Mouse (Mus musculus) limb, embryonic 11.5 days (tissue): ENCODE measurements around the gene Gjc2. TPM values are rescaled to one million over a fixed set of nuclear protein-coding genes. Genes with fewer than 3 reads are reported as not detected.
A peak's percentile ranks its signal among the peaks of the same experiment; 100 is the strongest.

ENCODE experiments used
- ATAC-seq: fragments of 200-750 bp; cut with Nextera tagmentation; 2 replicates; pipeline ENCODE4 v1.8.0; 2017; ENCODE audit warnings: low read depth; ENCODE audit not compliant: insufficient number of reproducible peaks, low FRiP score, low TSS enrichment
- DNase-seq: peaks from one replicate; pipeline ENCODE4 v3.0.0-alpha.2; 2015; ENCODE audit warnings: low spot score
- H3K27ac ChIP-seq: fragments of 300-500 bp; sonication (generic); replicated peaks from 2 replicates; pipeline ENCODE4 v1.5.1; 2014; ENCODE audit warnings: low read depth, mild to moderate bottlenecking, low read length
- H3K27me3 ChIP-seq: fragments of 300-500 bp; sonication (generic); 2 replicates; pipeline ENCODE4 v1.6.1; 2014; ENCODE audit warnings: mild to moderate bottlenecking, low read length, mixed read lengths; ENCODE audit not compliant: control insufficient read depth, insufficient read depth
- H3K36me3 ChIP-seq: fragments of 300-500 bp; sonication (generic); 2 replicates; pipeline ENCODE4 v1.6.1; 2014; ENCODE audit warnings: mild to moderate bottlenecking, low read length, moderate library complexity, mixed read lengths; ENCODE audit not compliant: control insufficient read depth, insufficient read depth
- H3K4me1 ChIP-seq: fragments of 300-500 bp; sonication (generic); 2 replicates; pipeline ENCODE4 v1.6.1; 2014; ENCODE audit warnings: low read length, mixed read lengths; ENCODE audit not compliant: control insufficient read depth, insufficient read depth
- H3K4me2 ChIP-seq: fragments of 300-500 bp; sonication (generic); 2 replicates; pipeline ENCODE4 v1.6.1; 2014; ENCODE audit warnings: low read depth, mild to moderate bottlenecking, moderate library complexity; ENCODE audit not compliant: severe bottlenecking
- H3K4me3 ChIP-seq: fragments of 300-500 bp; sonication (generic); 2 replicates; pipeline ENCODE4 v1.5.1; 2014; ENCODE audit warnings: low read depth, low read length
- H3K9ac ChIP-seq: fragments of 300-500 bp; sonication (generic); 2 replicates; pipeline ENCODE4 v1.6.1; 2014; ENCODE audit warnings: mild to moderate bottlenecking, low read length
- H3K9me3 ChIP-seq: fragments of 300-500 bp; sonication (generic); 2 replicates; pipeline ENCODE4 v1.6.1; 2016; ENCODE audit warnings: low read length; ENCODE audit not compliant: control insufficient read depth
- WGBS: fragments of 180-500 bp; shearing (Covaris S2); extraction: QIAGEN DNeasy Blood & Tissue Kit; methylation state at CpG from one replicate; pipeline ENCODE4 v1.1.7; 2014; 5-methylcytosine and 5-hydroxymethylcytosine counted together
- polyA plus RNA-seq: library from polyadenylated mRNA; unstranded; fragments of >200 nt; fragmentation: Nextera tagmentation; extraction: Ambion mirVana; gene quantifications from 2 replicates; pipeline ENCODE4 v1.2.1, GENCODE M21; 2014

The Gjc2 gene
- polyA plus RNA-seq, 1 experiment from 2014 or later: 0.15 TPM

DNA sequence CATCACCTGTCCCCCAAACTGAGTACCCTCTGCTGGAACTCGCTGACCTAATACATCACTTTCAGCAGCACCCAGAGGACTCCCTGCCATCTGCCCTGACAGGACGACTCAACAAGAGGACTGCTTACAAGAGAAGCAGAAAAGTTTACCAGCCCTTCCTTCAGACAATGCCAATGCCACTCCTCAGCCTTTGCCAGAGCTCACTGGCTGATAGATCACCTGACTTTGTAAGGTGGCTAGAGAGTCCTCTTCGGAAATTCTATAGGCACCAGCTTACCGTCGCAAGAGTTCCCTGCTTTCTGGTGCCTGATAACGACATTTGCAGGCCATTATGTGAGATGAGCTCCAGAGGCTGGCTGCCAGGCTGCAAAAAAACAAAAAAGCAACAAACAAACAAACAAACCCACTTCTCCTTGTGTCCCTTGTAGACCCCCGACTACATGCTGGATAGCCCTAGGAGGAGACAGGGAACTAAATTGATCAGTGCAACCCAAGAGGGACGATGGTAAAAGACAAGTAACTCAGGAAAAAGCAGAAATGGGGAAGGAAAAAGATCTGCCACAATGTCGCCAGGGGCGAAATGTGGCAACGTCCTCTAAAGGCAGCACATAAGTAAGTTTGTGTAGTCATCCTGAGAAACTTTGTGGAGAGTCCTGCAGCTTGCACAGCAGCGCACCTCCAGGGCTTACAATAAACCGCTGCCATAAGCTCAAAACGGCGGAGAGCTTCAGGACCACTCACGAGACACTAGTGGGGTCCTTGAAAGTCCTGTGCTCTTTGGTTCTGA lies 18.4 kb upstream of the Gjc2 start:
- H3K27ac ChIP-seq: no peak overlapping the region
- H3K4me3 ChIP-seq: peak overlapping the region; percentile 87
- 35% methylated on average over 16 of the region's 16 CpGs for WGBS
- DNase-seq (no peak), ATAC-seq (0 out of 2 replicates have a peak, but pooled peaks have one; percentile 11)
- peaks cover 12% of the 10 kb centered on the region; the same call in 1 of the 2 replicates for H3K4me1 ChIP-seq
- H3K36me3 ChIP-seq: peaks cover 9% of the 10 kb centered on the region
- no peaks in the 10 kb centered on the region for H3K9me3 ChIP-seq
- peak overlapping the region; percentile 88 for H3K4me2 ChIP-seq
- peak overlapping the region; percentile 75 for H3K9ac ChIP-seq
- H3K27me3 ChIP-seq: no peaks in the 10 kb centered on the region

DNA sequence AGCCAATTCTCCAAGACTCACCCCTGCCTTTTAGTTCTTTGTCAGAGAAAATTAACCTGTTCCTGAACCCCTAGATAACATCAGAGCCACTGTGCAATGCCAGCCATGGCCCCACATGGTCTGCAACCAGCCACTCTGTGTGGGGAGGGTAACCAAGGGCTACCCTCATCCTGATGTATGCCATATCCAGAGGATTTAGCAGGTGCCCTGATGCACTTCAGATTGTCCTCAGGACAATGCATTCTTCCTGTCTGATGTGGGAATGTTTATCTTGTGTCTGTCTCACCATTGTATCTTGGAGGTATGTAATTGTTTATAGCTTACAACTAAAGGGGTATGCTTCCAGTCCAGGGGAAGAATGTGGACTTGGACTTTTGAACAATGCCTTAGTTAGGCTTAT lies 13.2 kb upstream of the Gjc2 start:
- H3K36me3 ChIP-seq: no peaks in the 10 kb centered on the region
- H3K4me3 ChIP-seq: no peak overlapping the region
- H3K4me2 ChIP-seq: no peak overlapping the region
- no peak for ATAC-seq
- DNase-seq: no peak
- H3K27ac ChIP-seq: no peak overlapping the region
- H3K9me3 ChIP-seq: no peaks in the 10 kb centered on the region
- H3K27me3 ChIP-seq: no peaks in the 10 kb centered on the region
- H3K4me1 ChIP-seq: peaks cover 2% of the 10 kb centered on the region; the same call in 1 of the 2 replicates
- H3K9ac ChIP-seq: no peak overlapping the region

DNA sequence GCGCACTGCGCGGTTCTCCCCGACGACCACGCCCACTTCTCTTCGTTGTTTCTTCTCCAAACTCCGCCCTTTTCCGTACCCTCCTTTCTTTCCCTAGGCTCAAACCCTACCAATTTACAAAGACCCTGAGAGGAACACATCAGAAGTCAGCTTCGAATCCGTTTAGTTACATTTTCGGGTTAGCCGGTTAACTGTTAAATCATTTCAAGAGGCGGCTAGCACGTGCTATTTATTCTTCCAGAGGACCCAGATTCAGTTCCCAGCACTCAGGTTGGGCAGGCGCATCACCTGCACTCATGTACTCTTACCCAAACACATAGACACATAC lies 9.0 kb upstream of the Gjc2 start, which contains the start of gene Guk1:
Gene Guk1, minus strand, starts transcription at position 154 of the 328 bp plus-strand sequence.
- 5% methylated on average over 16 of the region's 16 CpGs for WGBS
- peak within 1 kb of the TSS; percentile 64 for H3K4me2 ChIP-seq
- H3K27me3 ChIP-seq: no peaks in the 10 kb centered on the region
- H3K4me1 ChIP-seq: peaks cover 3% of the 10 kb centered on the region; the same call in 1 of the 2 replicates
- H3K9me3 ChIP-seq: no peaks in the 10 kb centered on the region
- peak within 1 kb of the TSS; percentile 58 for H3K4me3 ChIP-seq
- DNase-seq (no peak), ATAC-seq (peak; percentile 31)
- no peaks in the 10 kb centered on the region for H3K36me3 ChIP-seq
- H3K9ac ChIP-seq: peak within 1 kb of the TSS; percentile 58
- H3K27ac ChIP-seq: peak within 1 kb of the TSS; percentile 60; the same call in 1 of the 2 replicates

DNA sequence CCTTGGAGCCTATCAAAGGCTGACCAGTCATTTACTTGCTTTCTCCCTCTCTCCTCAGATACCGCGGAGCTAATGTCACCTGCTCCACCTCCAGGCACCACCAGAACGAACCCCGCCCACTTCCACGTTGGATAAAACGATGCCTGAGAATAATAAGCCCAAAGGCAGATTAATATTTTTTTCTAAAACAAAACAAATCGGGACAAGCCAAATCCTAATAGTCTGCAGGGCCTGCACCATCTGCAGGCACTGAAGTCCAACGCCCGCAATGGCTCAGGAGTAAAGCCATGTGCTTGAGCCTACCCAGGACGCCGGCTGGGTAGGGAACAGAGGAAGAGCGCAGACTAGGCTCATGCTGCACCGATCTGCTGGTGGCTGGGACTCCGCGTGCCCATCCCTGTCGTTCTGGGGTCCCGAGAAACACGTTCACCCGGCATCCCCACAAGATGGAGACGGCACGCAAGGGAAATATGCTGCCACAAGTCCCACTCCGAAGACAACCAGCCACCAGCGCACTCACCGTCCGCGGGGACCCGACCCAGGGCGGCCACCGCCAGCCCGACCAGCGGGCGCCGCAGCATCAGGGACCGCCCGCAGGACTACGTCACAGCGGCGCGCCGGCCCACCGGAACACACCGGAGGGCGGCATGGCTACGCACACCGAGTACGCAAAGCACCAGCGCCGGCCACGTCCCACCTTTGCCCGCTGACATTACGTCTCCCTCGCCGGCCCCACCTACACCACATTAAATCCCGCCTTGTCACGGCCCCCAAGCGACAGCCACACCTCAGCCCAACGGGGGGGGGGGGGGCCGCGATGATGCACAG lies 8.4 kb upstream of the Gjc2 start:
- Histone ChIP-seq H3K4me2 (peak overlapping the region; percentile 64), H3K9ac (peak overlapping the region; percentile 58), H3K9me3 (no peaks in the 10 kb centered on the region), H3K36me3 (no peaks in the 10 kb centered on the region), H3K27ac (peak overlapping the region; percentile 60; the same call in 1 of the 2 replicates), H3K4me1 (peaks cover 3% of the 10 kb centered on the region; the same call in 1 of the 2 replicates), H3K4me3 (peak overlapping the region; percentile 58), H3K27me3 (no peaks in the 10 kb centered on the region)
- WGBS: 1% methylated on average over 38 of the region's 59 CpGs
- DNase-seq (peak; percentile 92), ATAC-seq (peak; percentile 94)

DNA sequence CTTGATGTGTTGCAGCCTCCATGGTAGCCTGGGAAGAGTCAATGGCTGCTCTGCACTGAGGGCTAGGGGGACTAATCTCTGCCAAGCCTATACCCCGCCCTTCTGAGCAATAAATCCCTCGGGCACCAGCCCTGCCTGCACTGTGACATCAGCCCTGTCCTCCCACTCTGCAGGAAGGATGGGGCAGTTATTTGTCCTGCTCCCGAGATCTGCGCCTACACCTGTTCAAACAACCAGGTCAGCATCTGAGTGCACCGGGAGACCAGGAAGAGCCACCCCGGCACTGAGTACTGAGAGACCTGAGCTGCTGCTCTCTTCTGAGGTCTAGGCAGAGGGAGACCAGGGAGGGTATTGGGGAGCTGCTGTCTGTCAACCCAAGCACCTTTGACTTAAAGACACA lies 4.7 kb upstream of the Gjc2 start:
- 0 out of 2 replicates have a peak, but pooled peaks cover 7% of the 10 kb centered on the region for H3K36me3 ChIP-seq
- DNase-seq (no peak), ATAC-seq (no peak)
- H3K4me2 ChIP-seq: no peak overlapping the region
- WGBS: 78% methylated on average over 6 of the region's 6 CpGs
- no peak overlapping the region for H3K27ac ChIP-seq
- H3K4me3 ChIP-seq: no peak overlapping the region
- no peaks in the 10 kb centered on the region for H3K27me3 ChIP-seq
- no peak overlapping the region for H3K9ac ChIP-seq
- H3K4me1 ChIP-seq: peaks cover 3% of the 10 kb centered on the region; the same call in 1 of the 2 replicates
- no peaks in the 10 kb centered on the region for H3K9me3 ChIP-seq

DNA sequence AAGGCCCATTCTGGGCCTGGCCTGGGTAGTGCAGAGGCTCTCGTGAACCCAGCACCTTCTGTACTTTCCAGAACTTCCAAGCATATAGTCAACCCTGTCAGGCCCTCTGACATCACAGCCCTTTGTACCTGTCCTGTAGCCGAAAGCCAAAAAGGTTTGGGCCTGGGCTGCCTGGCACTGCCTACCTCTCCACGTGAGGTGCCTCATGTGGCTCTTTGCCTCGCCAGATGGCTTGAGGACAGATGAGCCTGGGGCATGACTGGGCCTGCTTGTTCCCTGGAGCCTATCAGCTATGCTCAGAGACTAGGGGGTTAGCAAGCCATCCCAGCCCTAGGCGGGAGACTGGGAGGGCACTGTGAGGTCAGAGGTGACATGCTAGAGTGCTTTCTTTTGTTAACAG lies 2.5 kb upstream of the Gjc2 start:
- DNase-seq: no peak
- H3K4me1 ChIP-seq: no peaks in the 10 kb centered on the region
- H3K4me2 ChIP-seq: no peak overlapping the region
- H3K27me3 ChIP-seq: no peaks in the 10 kb centered on the region
- no peak overlapping the region for H3K9ac ChIP-seq
- no peak overlapping the region for H3K27ac ChIP-seq
- no peak for ATAC-seq
- H3K4me3 ChIP-seq: no peak overlapping the region
- H3K9me3 ChIP-seq: no peaks in the 10 kb centered on the region
- H3K36me3 ChIP-seq: peaks cover 7% of the 10 kb centered on the region; the same call in 1 of the 2 replicates
- 86% methylated on average over 5 of the region's 5 CpGs for WGBS

DNA sequence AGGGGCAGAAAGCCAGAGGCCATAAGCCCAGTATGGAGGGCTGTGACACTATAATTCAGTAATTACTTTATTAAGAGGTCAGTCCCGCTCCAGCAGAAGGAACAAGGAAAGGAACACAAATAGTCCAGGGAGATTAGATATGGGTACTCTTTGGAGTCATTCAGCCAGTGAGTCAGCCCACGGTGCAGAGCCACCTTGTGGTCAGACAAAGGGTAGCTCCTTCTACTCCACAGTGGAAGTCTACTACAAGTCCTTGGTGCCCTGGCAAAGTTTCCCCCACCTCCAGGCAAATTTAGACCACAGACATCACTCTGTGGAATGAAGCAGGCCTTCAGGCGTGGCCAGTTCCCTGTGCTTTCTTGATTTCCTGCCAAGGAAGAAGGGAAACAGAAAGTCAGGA lies 808 bp upstream of the Gjc2 start:
- ATAC-seq (no peak), DNase-seq (peak; percentile 45)
- peaks cover 2% of the 10 kb centered on the region; the same call in 1 of the 2 replicates for H3K27me3 ChIP-seq
- no peaks in the 10 kb centered on the region for H3K4me1 ChIP-seq
- no peak overlapping the region for H3K4me2 ChIP-seq
- 53% methylated on average over 3 of the region's 3 CpGs for WGBS
- no peaks in the 10 kb centered on the region for H3K9me3 ChIP-seq
- H3K27ac ChIP-seq: no peak overlapping the region
- no peak overlapping the region for H3K9ac ChIP-seq
- no peak overlapping the region for H3K4me3 ChIP-seq
- H3K36me3 ChIP-seq: peaks cover 7% of the 10 kb centered on the region; the same call in 1 of the 2 replicates

DNA sequence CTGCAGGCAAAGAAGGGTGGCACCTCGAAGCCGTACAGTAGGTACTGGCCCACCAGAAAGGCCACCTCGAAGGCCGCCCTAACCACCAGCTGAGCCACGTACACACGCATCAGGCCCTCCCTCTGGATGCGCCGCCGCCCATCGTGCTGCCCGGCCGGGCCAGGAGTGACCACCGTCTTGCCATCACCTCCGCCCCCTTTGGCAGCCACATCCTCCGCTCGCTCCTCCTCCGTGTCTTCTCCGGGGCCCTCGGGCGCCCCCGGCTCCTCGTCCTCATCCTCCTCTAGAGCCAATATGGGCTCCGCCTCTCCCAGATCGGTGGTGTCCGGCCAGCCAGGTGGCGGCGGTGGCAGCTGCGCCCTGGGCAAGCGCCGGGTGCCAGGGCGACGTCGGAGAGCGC lies 6.1 kb downstream of the Gjc2 start:
- Histone ChIP-seq H3K4me2 (no peak overlapping the region; the same call in 1 of the 2 replicates), H3K4me3 (0 out of 2 replicates have a peak overlapping the region, but pooled peaks have one; percentile 6), H3K27me3 (peaks cover 44% of the 10 kb centered on the region), H3K4me1 (no peaks in the 10 kb centered on the region), H3K9ac (no peak overlapping the region), H3K9me3 (no peaks in the 10 kb centered on the region), H3K36me3 (no peaks in the 10 kb centered on the region), H3K27ac (no peak overlapping the region)
- no peak for ATAC-seq
- no peak for DNase-seq
- WGBS: 9% methylated on average over 31 of the region's 34 CpGs
